Mouse (Mus musculus) large intestine, adult 2 months (tissue): Measurements from ENCODE around the gene Tgfbr3. TPM values are rescaled to one million over a fixed set of nuclear protein-coding genes. Genes with fewer than 3 reads are reported as not detected.

ENCODE experiments used
- DNase-seq: peaks from one replicate; pipeline ENCODE4 v3.0.0-alpha.2; 2012; ENCODE audit warnings: low read depth, low spot score
- WGBS: fragments of 180-500 bp; shearing (Covaris S2); methylation state at CpG from one replicate; pipeline ENCODE4 v1.1.7; 2018; 5-methylcytosine and 5-hydroxymethylcytosine counted together
- polyA plus RNA-seq: library from polyadenylated mRNA; depleted of rRNA; stranded (reverse); fragments of >200 nt; gene quantifications from 2 replicates; pipeline ENCODE4 v1.2.3, GENCODE M21; 2012; rRNA removed

Tgfbr3 gene
- polyA plus RNA-seq = 4.7 and 7.5 TPM in 2 replicates

DNA sequence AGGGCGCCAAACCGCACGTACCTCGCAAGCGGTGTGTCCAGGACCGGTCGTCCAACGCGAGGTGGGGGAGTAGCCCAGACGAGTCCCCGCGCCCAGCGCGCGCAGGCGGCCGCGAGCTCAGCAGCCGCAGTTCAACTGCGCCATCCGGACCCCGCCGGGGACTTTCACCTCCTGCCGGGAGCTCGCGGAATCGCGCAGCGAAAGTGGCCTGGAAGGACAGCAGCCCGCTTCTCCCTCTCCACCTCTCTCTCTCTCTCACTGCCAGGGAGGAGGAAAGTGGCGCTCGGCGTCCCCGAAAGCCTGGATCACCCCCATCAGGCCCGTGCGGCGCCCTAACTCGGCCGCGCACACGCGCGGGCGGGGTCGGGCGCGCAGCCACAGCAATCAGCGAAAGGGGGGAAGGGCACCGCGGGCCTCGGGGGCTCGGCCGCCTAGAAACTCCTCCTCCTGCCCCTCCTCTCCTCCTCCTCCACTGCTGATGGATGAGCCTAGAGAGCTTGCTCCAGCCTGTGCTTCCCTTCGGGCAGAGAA, at the start of gene Tgfbr3:
Gene Tgfbr3 (minus strand): TSS at position 396 of the 531 bp plus-strand sequence.
- DNase-seq = no peak
- 1% methylated on average over 54 of the region's 54 CpGs for WGBS

DNA sequence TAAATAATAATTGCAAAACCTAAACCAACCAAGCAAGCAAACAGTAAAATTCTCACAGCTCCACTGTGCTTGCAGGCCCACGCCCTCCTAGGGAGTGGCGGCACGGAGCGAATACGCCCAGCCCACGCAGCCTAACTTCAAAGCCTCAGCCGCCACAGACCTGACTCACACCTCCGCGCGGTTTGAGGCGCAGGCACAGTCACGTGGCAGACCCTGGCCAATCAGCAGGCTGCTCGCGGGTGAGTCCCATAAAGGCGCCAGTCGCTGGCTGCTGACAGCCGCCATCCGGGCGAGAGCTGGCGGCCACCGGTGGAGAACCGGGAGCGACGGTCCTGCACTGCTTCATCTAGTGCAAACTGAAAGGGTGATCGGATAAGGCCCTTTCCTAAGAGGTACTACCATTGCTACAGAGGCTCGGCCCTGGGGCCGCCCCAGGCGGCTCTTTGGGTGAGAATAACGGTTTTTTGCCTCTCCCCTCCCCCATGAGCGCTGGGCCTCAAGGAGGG, 41.5 kb upstream of the Tgfbr3 start, which contains the start of gene Brdt:
Gene Brdt (plus strand): TSS at position 244 of the 506 bp plus-strand sequence.
- WGBS = 89% methylated on average over 30 of the region's 30 CpGs
- DNase-seq = no peak

DNA sequence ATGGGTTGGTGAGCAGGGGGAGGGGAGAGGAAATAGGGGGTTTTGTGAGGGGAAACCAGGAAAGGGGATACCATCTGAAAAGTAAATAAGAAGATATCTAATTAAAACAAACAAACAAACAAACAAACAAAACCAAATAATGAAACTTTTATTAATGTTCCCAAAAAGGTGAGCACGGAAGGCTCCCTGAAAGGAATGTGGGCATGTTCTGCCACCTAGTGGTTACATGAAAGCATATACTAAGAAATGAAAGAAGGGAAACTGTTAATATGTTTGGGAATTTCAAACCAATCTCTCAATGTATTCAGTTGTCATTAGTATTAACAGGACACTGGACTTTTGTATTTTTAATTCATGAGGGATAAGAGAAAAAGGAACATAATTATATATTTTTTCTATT, 31.3 kb upstream of the Tgfbr3 start:
- 8% methylated on average over 1 of the region's 1 CpGs for whole genome bisulfite sequencing

DNA sequence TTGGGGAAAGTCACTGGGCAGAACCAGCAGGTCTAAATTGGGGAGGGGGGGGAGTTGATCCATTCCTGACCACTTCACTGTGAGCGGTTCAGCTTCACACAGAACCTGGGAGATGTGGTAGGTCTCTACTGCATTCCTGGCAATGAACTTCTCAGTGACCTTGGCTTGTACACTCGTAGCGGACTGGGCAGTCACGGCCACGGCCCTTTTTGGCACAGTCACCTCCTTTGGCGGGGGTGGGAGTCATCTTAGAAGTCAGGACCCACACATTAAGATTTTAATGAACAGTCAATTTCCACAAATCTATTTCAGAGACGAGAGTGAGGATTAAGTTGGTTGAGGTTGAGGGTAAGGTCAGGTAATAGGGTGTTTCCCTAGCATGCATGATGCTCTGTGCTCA, 27.7 kb upstream of the Tgfbr3 start:
- 82% methylated on average over 7 of the region's 7 CpGs for WGBS

More for the DNA sequence above, 31.3 kb upstream of the Tgfbr3 start:
- peak; percentile 14 for DNase-seq

DNA sequence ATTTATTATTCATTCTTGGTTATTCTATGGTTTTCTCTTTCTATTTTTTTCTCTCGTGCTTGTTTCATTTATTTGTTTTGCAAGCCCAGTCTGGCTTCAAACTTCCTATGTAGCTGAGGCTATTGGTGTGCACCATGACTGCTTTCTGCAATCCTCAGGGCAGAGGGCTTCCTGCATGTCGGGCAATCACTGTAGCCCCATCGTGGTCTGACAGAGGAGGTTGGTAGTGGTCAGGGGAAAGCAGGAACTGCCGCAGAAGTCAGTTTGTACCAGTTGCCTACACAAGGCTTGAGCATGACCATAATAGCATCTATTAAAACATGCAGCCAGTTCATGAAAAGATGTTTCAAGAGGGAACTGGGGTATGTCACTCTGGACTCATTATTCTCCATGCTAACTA, 18.0 kb upstream of the Tgfbr3 start:
- WGBS = 66% methylated on average over 4 of the region's 4 CpGs
- no peak for DNase-seq

More for the DNA sequence above, 27.7 kb upstream of the Tgfbr3 start:
- no peak for DNase-seq

DNA sequence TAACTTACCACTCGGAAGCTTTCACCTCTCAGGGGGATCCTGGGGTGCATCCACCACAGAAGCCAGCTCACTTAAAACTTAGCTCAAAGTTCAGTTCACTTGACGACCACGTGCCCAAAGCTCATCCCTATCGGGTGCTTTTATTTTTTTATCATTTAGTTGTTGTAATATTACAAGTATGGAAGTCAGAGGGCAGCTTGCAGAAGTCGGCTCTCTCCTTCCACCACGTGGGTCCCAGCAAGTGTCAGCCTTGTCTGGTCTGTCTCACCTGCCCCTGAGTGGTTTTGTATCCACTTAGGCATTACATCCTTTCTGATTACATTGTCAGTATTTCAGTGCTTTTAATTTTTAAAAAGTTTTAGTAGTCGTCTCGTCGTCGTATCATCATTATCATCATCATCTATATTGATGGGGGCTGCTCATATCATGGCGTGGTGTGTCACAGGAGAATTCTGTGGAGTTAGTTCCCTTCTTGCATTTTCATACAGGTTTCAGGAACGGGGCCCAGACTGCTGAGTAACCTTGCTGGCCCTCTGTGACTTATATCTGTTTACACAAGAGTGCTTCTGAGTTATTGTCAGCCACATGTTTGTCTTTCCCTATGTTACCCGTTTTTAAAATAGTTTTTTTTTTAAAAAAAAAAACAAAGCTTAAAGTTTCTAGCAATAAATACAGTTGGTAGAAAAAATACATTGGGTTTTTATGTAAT, 14.8 kb upstream of the Tgfbr3 start:
- WGBS = 41% methylated on average over 13 of the region's 13 CpGs
- DNase-seq = no peak

DNA sequence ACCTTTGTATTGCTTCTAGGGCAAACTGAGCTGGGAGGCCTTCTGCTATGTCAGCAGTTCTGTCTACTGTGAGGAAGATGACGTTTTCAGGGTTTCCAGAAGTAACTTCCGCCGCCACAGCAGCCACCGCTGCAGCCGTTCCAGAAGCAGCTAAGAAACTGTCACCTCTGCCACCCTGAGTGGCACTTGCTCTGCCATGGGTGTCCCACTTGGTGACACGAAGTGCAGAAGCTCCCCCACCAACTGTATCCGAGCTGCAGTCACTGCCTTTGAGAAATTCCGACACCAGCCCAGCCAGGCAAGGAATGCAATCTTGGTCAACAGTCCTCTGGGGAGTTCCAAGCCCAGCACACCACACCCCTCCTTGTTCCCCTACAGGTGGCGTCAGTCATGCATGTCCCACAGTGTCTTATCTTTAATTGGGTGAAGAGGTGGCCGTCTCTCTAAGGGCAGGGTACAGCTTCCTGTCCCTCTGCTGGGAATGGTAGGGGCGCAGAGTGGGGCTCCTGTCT, 14.0 kb upstream of the Tgfbr3 start:
- 32% methylated on average over 11 of the region's 11 CpGs for WGBS
- no peak for DNase-seq

DNA sequence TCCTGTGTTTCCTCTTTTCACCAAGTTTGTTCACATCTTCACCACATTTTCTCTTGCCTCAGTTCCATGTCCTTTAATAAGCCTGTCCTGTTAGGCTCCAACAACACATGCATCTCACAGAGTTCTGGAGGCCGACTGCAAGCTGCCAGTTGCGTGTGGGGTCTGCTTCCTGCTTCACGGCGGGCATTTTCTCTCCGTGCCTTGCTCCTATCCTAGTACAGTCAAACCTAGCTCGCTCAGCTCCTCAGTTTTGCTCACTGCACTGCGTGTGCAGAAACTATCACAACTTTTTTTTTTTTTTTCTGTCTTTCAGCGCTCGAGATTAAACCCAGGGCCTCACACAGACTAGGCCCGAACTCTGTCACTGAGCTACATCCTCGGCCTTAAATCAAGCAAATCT, 9.4 kb upstream of the Tgfbr3 start:
- DNase-seq = no peak
- WGBS = 80% methylated on average over 11 of the region's 11 CpGs

DNA sequence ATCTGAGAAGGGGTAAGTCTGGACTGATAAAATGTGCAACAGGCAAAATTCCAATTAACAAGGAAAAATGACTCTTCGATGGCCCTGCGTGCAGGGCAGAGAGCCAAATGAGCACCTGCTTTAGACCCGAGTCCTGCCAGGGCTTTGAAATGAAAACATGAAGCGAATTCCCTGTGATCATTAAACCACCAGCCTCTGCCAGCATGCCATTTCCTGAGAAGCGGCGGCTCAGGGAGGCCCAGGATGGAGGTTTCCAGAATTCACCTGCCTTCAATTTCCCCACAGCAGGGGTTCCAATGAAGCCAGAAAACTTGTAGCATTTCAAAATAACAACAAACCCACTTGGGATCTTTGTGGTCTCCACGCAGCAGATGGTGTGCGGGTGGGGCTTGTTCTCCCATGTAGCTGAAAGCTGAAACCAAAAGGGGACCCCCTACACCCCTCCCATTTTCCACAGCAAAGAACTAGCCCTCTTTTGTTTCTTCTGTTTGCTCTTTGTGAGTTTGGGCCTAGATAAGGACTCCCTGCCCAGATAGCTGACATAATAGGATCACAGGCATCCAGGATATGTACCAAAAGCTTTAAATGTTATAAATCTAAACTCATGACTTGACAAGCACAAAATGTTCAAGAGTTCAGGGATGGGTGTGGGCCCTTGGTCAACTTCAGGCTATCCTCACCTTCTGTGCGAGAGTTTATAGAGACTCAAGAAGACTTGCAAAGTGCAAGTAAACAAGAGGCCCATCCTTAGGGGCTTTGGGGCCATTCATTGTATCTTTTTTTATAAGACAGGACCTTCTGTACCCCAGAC, 7.3 kb upstream of the Tgfbr3 start:
- 26% methylated on average over 9 of the region's 9 CpGs for WGBS

DNA sequence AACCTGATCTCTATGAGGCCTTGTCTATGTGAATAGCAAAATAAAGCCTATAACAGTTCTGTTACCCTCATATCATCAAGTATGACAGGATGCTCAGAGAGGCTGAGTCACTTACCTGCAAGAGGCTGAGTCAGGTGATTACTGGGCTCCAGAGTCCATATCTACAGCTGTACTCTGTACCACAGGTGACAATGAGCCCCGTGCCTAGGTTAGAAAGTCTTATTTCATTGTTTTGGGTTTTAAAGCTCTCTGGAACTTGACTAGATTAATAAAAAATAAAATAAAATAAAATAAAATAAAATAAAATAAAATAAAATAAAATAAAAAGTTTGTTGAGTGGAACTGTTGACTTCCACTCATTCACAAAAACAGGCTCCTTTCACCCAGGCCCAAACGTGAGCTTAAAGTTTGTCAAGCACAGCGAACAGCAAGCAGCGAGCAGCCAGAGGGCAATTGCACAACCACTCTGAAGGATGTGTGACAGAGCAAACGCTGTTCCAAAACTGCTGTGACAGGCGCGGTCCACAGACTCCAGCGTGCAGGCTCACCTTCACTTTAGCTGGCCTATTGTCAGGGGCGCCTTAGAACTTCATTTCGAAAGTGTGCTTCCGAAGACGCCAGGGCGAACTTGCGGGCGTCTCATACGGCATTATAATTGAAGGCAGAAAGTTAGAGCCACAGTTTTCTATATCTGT, 6.5 kb upstream of the Tgfbr3 start:
- DNase-seq = no peak
- WGBS = 41% methylated on average over 16 of the region's 16 CpGs

More for the DNA sequence above, 7.3 kb upstream of the Tgfbr3 start:
- DNase-seq = no peak

DNA sequence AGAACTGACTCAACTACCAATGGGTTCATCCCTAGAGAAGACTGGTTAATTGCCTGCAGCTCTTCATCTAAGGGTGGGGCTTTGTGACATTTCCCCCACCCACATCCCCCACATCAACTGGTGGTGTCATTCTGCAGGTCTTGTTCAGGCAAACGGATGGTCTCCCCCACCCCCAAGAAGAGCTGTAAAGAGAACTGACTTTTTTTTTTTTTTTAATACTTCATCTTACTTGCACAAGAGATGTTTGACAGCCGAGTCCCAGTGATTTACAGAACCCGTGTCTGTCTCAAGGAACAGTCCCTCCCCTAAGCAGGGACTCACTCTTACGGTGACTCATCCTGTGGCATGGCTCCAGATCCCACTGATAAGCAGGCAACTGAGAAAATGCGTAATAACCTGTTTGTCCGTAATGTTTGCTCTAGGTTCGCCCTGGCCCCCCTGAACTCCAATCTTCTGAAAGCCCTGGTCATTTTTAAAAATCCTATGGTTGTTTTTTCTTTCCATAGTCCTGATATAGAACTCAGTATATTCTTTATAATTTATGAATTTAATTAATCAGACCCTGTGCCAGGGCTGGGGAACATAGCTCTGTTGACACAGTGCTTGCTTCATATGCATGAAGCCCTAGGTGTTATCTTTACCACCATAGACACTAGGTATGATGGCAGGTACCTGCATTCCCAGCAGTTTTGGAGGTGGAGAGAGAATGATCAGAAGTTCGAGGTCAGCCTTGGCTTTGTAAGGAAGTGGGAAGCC, 5.8 kb upstream of the Tgfbr3 start:
- no peak for DNase-seq
- 19% methylated on average over 8 of the region's 8 CpGs for WGBS

DNA sequence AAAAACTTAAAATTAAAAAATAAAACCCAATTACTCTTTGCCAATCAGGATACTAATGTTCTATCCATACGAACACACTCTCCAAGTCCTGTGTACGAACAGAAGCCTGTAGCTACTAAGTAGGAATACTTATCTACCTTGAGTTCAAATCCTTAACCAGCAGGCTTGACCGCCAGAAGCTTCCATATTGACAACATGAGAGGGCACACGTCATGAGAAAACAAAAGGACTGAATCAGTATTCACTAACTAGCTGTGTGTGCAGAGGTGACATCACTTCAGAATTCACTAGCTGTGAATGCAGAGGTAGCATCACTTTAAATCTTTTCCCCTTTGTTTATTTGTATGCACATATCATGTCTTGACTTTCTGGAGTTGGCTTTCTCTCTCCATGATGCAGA, 4.6 kb upstream of the Tgfbr3 start:
- no peak for DNase-seq
- WGBS = 86% methylated on average over 4 of the region's 4 CpGs

DNA sequence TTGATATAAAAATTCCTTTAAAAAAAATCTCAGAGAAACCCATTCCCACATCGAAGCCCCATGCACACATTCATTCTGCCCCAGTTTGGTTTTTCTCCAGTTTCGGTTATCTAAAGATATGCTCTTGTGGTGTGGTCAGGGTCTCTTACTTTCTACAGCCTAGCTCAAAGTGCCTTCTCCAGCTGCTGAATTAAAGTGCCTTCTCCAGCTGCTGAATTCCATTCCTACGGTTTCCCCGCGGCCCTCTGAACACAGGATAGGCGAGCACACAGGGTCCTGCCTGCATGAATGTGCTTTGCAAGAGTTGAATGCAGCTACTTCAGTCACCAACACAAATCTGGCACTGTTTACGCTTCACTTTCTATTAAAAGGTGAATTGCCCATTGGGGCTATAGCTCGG, 557 bp upstream of the Tgfbr3 start:
- 57% methylated on average over 8 of the region's 8 CpGs for WGBS
- DNase-seq = no peak

DNA sequence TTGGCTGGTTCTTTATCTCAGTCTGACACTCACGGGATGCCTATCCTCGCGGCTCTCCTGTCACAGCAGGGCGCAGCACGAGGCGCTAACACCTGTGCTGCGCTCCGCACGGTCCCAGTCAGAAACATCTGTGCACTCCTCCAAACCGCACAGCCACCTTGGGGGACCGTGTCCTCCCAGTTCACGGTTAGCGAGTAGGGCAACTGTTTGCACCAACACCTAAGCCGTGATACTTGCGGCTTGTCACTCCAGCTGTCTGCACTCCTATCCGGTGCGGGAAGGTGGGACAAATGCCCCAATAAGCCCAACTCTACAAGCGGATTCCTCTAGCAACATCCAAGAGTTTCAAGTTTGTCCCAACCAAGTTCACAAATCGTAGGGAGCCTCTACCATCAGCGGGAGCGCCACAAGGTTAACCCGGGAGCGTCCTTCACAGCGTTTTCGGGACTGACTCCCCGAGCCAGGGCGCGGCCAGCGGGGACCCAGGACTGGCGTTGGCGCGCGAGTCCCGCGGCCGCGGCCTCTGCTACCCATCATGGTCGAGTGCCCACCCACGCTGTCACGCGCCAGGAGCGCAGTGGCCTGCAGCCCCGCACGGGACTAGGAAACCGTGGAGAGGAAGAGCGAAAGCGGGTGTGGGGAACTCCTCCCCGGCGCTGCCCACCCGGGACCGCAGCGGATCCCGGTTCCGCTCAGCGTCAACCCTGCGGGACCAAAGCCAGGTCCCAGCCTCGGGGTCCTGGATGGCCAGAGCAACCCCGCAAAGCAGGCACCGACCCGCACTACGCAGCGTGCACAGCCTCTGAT, 799 bp downstream of the Tgfbr3 start:
- WGBS = 3% methylated on average over 62 of the region's 62 CpGs
- no peak for DNase-seq

DNA sequence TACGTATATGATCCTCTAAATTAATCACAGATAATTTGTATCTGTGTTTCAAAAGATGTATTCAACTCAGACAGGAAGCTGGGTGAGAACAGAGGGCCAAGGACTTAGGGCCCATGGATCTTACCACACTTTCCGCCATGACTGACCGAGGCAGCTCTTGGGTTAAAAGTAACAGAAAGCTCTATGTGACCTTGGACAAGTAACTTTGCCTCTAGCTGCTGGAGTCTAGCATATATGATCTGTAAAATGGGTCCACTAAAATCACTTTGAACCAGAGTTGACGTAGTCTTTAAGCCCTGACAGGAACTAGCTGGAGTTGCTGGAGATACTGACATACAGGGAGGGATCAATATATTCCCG, 1.5 kb downstream of the Tgfbr3 start:
- no peak for DNase-seq
- 69% methylated on average over 5 of the region's 5 CpGs for WGBS

DNA sequence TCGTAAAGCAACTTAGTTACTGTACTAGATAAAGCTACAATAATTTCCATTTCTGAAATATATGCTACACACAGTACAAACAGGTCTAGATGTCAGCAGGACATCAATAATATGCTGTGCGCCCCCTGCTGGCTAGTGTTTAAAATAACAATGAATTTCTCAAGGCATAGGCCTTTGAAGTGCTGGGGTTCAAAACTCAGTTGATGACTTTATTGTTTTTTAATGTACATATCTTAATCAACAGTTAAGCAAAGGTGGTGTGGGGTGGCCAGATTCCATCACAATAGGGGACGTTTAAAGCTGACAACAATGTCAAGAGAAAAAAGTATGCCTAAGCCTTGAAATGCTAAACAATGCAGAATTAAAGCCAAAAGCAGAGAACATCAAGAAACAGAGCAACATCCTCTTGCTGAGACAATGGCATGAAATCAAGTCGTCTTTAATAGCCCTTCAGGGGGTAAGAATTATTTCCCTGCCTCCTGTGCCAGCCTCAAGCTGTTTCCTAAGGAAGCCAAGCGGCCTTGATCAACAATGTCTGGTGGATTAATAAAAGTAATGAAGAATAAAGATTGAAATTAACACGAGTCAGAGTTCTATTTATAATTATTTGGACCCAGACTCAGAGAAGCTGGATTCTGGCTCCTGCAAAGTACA, 2.0 kb downstream of the Tgfbr3 start:
- 29% methylated on average over 6 of the region's 6 CpGs for WGBS
- DNase-seq = peak; percentile 28

DNA sequence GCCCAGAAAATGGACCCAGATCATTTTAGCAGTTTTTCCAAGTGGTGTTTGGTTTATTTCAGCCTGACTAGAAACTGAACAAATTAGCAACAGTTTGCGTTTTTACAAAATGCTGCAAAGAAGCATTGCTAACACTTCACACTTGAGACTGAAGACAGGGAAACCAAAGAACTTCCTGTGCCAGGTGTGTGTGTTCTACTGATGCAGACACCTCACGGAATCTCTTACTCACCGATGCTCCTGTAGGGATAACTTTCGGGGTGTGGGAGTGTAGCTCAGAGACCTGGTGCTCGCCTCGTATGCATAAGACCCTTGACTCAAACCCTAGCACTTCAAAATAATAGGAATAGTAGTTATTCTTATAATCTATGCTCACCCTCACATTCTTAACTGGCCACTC, 3.9 kb downstream of the Tgfbr3 start:
- WGBS = 70% methylated on average over 6 of the region's 6 CpGs
- no peak for DNase-seq
